Mouse (Mus musculus) left cerebral cortex, postnatal 10 days (tissue): ENCODE measurements at regions not wholly inside any gene's neighbourhood (a gene's known extent, or its start where the extent isn't known, plus 50 kb on each side); places are given as distances from the start of the nearest gene placed in this dataset.
"Not testable (repeated sequence)": the region's sequence is repeated elsewhere in the genome, so short reads cannot be mapped to it uniquely, and the experiment has no call there.

Experiments
- DNase-seq, 2 experiments: peaks; one replicate each; pipeline ENCODE4 v3.0.0; 2021 to 2022; ENCODE audit warnings: low spot score in 2 of 2, mixed read lengths in 1 of 2; ENCODE audit errors: extremely low spot score in 1 of 2
- intact Hi-C: fragments of 180-260 bp; cut with DNase I; formaldehyde crosslinking; loops from one replicate; pipeline ENCODE4 v1.15.1; 2025

- no peak for DNase-seq
- intact Hi-C loops: no loop called here
These were observed 55.4 kb upstream of the Bnc1 start for GRCm38 (mm10) chr7:82047456-82047855.

- no peak for DNase-seq
- intact Hi-C loops: no loop called here
These were observed 61.3 kb upstream of the Bnc1 start for GRCm38 (mm10) chr7:82053411-82053810.

- intact Hi-C loops: no loop called here
- no peak for DNase-seq
These were observed 64.6 kb upstream of the Bnc1 start for GRCm38 (mm10) chr7:82056551-82057230.

GRCm38 (mm10) chr7:82063407-82063806 is 71.3 kb upstream of the Bnc1 start:
- DNase-seq: peak in 1 of 2 experiments; percentile 31
- intact Hi-C loops: no loop called here

GRCm38 (mm10) chr7:82069629-82070450 is 77.7 kb upstream of the Bnc1 start:
- intact Hi-C loops: no loop called here
- DNase-seq: peak in 1 of 2 experiments; percentile 17

GRCm38 (mm10) chr7:82070946-82071727 is 79.0 kb upstream of the Bnc1 start:
- intact Hi-C loops: no loop called here
- DNase-seq: no peak

- intact Hi-C loops: no loop called here
- no peak for DNase-seq
These were observed 83.3 kb upstream of the Bnc1 start for GRCm38 (mm10) chr7:82075359-82075758.

GRCm38 (mm10) chr7:82081851-82082250 is 89.8 kb upstream of the Bnc1 start:
- DNase-seq: no peak
- intact Hi-C loops: no loop called here

GRCm38 (mm10) chr7:82082883-82083282 is 90.8 kb upstream of the Sh3gl3 start:
- intact Hi-C loops: no loop called here
- no peak for DNase-seq

- no peak for DNase-seq
- intact Hi-C loops: no loop called here
These were observed 89.2 kb upstream of the Sh3gl3 start for GRCm38 (mm10) chr7:82084473-82084872.

GRCm38 (mm10) chr7:82085205-82085604 is 88.4 kb upstream of the Sh3gl3 start:
- DNase-seq: no peak
- intact Hi-C loops: no loop called here

- no peak for DNase-seq
- intact Hi-C loops: no loop called here
These were observed 75.5 kb upstream of the Sh3gl3 start for GRCm38 (mm10) chr7:82098136-82098535.

GRCm38 (mm10) chr7:82101314-82101713 is 72.3 kb upstream of the Sh3gl3 start:
- no peak for DNase-seq
- intact Hi-C loops: no loop called here

- no peak for DNase-seq
- intact Hi-C loops: no loop called here
These were observed 68.0 kb upstream of the Sh3gl3 start for GRCm38 (mm10) chr7:82105631-82106030.

- intact Hi-C loops, DNase-seq: not testable (repeated sequence)
These were observed 64.5 kb upstream of the Sh3gl3 start for GRCm38 (mm10) chr7:82109141-82109540.

- no peak for DNase-seq
- intact Hi-C loops: no loop called here
These were observed 64.1 kb upstream of the Sh3gl3 start for GRCm38 (mm10) chr7:82109550-82109949.

- intact Hi-C loops: loop anchor here (10.0 kb wide), 1 partner anchor 315 kb away; no protein-coding TSS in a partner anchor
These were observed 63.7 kb upstream of the Sh3gl3 start for GRCm38 (mm10) chr7:82109977-82110376.

GRCm38 (mm10) chr7:82112046-82112445 is 61.6 kb upstream of the Sh3gl3 start:
- intact Hi-C loops: loop anchor here (10.0 kb wide), 1 partner anchor 317 kb away; no protein-coding TSS in a partner anchor
- no peak for DNase-seq

More at GRCm38 (mm10) chr7:82109977-82110376, 63.7 kb upstream of the Sh3gl3 start:
- DNase-seq: no peak

- intact Hi-C loops: loop anchor here (10.0 kb wide), 1 partner anchor 321 kb away; no protein-coding TSS in a partner anchor
- DNase-seq: no peak
These were observed 58.0 kb upstream of the Sh3gl3 start for GRCm38 (mm10) chr7:82115646-82116045.
